Mouse (Mus musculus) lung, adult 18-20 months (tissue): Measurements from ENCODE around the gene Pde1b.
A peak's percentile ranks its signal among the peaks of the same experiment; 100 is the strongest.

Experiments
- DNase-seq, 2 experiments: peaks; one replicate each; pipeline ENCODE4 v3.0.0; 2022; ENCODE audit warnings: mixed read lengths in 2 of 2

Gene Pde1b

GRCm38 (mm10) chr15:103552096-103552690 is 49.4 kb downstream of the Pde1b start:
- peak in 1 of 2 experiments; percentile 25 for DNase-seq

GRCm38 (mm10) chr15:103564981-103565380 is 62.1 kb downstream of the Pde1b start, which contains the start of gene Glycam1:
TSS of gene Glycam1 (minus strand) at chr15:103565081.
- no peak for DNase-seq
